Mouse (Mus musculus): ENCODE data around the gene Ipcef1. TPM values are rescaled to one million over a fixed set of nuclear protein-coding genes. Genes with fewer than 3 reads are reported as not detected.
"Not testable (repeated sequence)": the region's sequence is repeated elsewhere in the genome, so short reads cannot be mapped to it uniquely, and the experiment has no call there.

Ipcef1 gene
- total RNA-seq, 2 experiments from 2014 or later: not detected

- intact Hi-C loops (cut with DNase I; ENCODE audit: low total_unique reads): no loop called here
- no peak for DNase-seq
Measured at GRCm38 (mm10) chr10:6909763-6910162, 142.5 kb downstream of the Ipcef1 start.

DNA sequence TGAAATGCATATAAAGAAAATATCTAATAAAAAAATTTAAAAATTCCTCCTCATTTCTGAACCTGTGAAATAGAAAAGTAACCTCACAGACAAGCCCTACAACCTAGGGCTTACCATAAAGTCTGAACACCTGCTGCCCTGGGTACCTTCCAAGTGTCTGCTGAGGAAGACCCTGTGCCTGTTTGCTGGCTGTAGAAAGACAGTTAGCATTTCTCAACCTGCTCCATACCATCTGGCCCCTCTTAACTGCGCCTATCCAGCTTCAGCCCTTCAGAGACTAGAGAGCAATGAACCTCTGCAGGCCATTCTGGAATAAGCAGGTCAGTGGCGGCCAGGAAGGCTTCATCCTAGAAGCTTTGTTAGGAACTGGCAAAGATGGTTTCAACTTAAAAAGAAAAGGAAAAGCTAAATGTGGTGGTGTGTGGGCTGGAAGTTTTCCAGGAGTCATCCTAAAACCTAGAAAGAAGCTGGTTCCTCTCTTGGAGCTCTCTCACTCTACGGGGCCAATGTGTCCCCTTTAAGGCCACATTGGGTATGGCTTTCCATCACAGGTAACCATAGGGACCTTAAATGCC, 150.4 kb downstream of the Ipcef1 start:
- no peak for DNase-seq
- intact Hi-C loops (cut with DNase I; ENCODE audit: low total_unique reads): no loop called here

DNA sequence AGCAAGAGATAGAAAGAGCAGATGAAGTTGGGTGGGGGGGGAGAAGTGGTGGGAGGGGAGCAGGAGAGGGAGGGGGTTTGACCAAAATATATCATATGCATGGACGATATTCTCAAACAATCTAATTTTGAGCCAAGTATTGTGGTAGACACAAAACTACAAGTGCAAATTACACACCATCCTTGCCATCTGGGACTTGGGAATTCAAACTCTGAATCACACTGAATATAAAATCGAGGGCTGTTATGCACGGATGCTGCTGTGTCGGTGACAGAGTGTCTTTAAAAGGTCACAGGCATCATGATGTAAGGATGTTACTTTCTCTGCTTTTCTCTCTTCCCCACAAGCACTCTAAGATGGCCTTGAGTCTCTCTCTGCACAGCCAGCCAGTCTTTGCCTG, 152.2 kb downstream of the Ipcef1 start:
- DNase-seq: no peak
- intact Hi-C loops (cut with DNase I; ENCODE audit: low total_unique reads): no loop called here

- no peak for DNase-seq
- intact Hi-C loops (cut with DNase I; ENCODE audit: low total_unique reads): no loop called here
Measured at GRCm38 (mm10) chr10:6896659-6897303, 155.5 kb downstream of the Ipcef1 start.

DNA sequence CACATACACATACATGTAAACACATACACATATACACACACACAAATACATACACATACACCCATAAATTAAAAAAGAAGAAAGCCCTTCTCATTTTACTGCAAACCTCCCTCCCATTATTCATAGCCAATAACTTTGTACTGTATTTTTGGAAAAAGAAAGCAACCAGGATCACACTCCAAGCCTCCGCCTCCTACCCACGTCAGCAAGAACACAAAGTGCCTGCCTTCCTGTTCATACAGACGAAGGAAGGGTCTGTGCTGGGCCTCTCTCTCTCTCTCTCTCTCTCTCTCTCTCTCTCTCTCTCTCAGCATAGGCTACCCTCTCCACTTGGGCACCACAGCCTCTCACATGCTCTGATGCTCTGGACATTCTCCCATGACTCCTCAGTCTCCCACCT, 156.5 kb downstream of the Ipcef1 start:
- DNase-seq: no peak
- intact Hi-C loops (cut with DNase I; ENCODE audit: low total_unique reads): no loop called here

DNA sequence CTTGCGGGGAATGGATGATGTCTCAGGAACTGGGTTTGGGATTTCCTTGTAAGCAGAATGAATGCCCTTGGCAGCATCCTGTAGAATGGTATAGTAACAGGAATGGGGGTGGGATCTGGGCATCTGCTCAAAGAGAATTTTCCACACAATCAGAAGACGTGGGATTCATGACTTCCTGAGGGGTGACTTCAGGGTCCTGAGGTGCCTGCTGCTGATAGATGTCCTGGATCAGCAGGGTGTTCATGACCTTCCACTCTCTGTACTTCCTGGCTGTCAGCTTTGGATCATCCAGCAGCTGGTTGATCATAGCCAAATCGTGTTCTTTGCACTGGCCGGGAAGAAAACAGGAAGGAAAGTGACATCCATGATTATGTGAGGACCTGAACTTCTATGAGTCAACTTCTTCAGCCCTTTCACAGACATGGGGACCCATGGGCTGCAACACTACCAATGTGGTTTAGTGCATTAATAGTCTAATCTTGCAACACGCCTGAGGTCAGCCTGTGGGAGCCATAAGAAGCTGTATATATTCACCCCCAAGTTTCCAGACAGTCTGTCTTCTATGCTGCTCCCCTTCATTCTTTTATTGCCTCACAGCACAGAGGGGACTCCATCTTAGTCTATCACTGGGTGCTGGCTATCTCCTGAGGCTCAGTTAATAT, 161.8 kb downstream of the Ipcef1 start:
- intact Hi-C loops (cut with DNase I; ENCODE audit: low total_unique reads): no loop called here
- no peak for DNase-seq

DNA sequence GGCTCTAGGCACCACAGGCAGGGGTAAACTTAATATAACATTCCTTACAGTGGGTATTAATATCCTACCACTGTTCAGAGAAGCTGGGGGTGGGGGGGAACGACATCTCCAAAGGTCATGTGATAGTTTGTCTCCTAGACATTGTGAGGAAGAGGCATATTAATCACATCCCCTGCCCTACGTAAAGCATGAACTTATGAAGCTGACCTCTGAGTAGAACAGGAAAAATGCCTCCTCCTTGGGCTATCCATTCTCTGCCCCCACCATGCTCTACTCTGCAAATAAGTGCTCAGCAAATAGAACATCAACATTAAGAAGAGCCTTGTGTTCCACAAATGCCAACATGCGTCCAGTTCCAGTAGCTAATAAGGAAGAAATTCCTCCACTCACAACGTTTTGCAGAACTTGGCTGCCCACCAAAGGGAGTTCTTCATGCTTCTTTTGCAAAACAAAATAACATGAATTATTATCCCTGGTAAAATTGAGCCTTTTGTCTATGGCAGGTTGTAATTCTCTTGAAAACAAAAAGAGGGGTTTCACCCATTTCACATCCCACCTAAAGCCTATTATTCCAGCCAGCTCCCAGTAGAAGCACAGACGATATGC, 162.5 kb downstream of the Ipcef1 start:
- intact Hi-C loops (cut with DNase I; ENCODE audit: low total_unique reads): loop anchor here (10.0 kb wide), 1 partner anchor 185 kb away; no protein-coding TSS in a partner anchor
- no peak for DNase-seq

DNA sequence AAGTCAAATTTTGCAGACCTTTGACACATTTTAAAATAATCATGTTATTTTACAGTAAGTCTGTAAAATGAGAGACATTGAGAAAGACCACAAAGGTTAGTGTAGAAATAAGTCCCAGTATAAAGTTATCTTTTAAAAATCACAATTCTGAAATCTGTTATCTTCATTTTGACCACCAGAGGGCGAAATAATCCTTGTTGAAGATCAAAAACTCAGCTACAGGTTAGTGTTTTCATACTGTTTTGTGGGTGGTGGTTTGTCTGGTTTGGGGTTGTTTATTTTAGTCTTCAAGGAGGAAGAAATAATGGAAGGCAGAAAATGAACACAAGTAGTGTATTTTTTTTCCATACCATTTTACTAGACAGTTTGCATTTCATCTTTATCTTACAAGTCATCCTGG, 166.8 kb downstream of the Ipcef1 start:
- DNase-seq: no peak
- intact Hi-C loops (cut with DNase I; ENCODE audit: low total_unique reads): loop anchor here (10.0 kb wide), 1 partner anchor 189 kb away; no protein-coding TSS in a partner anchor

- DNase-seq: not testable (repeated sequence)
- intact Hi-C loops (cut with DNase I; ENCODE audit: low total_unique reads): loop anchor here (10.0 kb wide), 1 partner anchor 193 kb away; no protein-coding TSS in a partner anchor
Measured at GRCm38 (mm10) chr10:6882041-6882440, 170.2 kb downstream of the Ipcef1 start.

DNA sequence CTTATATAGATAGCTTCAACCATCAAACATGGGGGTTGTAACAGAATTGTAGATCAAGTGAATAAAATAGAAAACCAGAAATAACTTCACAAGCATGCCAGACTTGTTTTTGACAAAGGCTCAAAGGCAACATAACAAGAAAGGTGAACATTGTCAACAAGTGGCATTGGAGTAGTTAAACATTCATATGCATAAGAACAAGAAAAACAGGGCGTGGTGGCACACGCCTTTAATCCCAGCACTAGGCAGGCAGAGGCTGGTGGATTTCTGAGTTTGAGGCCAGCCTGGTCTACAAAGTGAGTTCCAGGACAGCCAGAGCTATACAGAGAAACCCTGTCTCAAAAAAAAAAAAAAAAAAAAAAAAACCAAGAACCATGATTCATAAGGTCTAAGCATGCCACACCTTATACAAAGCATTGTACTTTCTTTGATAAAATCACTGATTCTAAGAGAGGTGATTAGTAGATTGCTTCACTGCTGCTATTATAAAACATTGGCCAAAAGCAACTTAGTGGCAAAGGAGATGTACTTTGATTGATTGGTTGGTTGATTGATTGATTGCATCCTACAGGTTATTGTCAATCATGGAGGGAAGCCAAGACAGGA, 173.9 kb downstream of the Ipcef1 start:
- intact Hi-C loops (cut with DNase I; ENCODE audit: low total_unique reads): no loop called here
- DNase-seq: no peak

GRCm38 (mm10) chr10:6873917-6874316, 178.4 kb downstream of the Ipcef1 start:
- intact Hi-C loops (cut with DNase I; ENCODE audit: low total_unique reads): no loop called here
- no peak for DNase-seq

GRCm38 (mm10) chr10:6871418-6872072, 180.7 kb downstream of the Ipcef1 start:
- intact Hi-C loops (cut with DNase I; ENCODE audit: low total_unique reads): no loop called here
- DNase-seq: no peak

GRCm38 (mm10) chr10:6855812-6856211, 196.5 kb downstream of the Ipcef1 start:
- no peak for DNase-seq
- intact Hi-C loops (cut with DNase I; ENCODE audit: low total_unique reads): no loop called here

DNA sequence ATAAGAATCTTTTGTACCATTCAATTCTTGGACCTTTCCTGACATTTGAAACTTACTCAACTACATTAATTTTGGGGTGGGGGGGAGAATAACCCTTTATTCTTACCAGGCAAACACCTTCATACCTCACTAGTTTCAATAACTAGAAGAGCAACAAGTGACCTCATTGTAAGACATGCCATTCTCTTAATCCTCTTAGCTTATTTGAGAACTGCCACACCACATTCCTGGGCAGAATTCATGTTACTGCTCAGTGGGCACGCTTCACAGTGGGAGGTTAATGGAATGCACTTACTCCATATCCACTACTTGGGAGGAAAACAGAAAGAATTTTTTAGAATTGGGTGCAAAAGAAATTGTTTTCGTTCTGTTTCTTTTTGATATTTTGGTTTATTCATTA, 203.4 kb downstream of the Ipcef1 start:
- intact Hi-C loops (cut with DNase I; ENCODE audit: low total_unique reads): no loop called here
- DNase-seq: no peak

GRCm38 (mm10) chr10:6848162-6848754, 204.0 kb downstream of the Ipcef1 start:
- intact Hi-C loops (cut with DNase I; ENCODE audit: low total_unique reads): no loop called here
- DNase-seq: no peak

DNA sequence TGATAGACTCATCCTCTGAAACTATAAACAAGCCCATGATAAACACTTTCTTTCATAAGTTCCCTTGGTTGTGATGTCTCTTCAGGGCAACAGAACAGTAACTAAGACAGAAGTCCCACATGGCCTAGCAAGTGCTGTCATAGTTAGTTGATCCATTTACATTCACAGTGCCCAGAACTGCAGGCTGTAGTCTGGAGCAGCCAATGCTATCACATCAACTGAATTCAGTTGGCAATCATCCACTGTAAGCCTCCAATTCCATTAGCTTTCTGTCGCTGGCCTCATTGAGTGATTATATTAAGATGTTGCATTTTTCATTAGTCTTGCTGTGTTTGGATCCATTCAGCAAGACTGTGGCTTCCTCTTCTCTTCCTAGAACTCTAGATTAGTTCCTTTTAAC, 206.0 kb downstream of the Ipcef1 start:
- no peak for DNase-seq

DNA sequence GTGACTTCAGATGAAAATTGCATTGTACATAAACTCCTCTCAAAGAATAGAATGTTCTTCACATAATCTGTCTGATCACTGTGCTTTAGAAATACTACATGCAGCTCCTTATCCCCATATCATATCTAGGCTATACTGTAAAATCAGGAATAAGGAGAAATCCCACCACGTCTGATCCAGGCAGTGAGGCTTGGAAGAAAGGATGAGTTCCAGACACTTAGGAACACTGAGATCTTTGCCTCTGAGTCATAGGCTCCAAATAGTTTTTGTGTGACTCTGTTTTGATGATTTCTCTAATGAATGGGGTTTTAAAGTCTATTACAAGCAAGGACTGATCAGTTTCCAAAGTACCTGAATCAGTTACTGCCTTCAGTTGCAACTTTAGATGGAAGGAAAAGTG, 210.1 kb downstream of the Ipcef1 start:
- intact Hi-C loops (cut with DNase I; ENCODE audit: low total_unique reads): no loop called here
- no peak for DNase-seq

More for the DNA sequence above, 206.0 kb downstream of the Ipcef1 start:
- intact Hi-C loops (cut with DNase I; ENCODE audit: low total_unique reads): no loop called here
